Mouse (Mus musculus): Measurements from ENCODE around the gene Atp6v1g3.

Gene Atp6v1g3

DNA sequence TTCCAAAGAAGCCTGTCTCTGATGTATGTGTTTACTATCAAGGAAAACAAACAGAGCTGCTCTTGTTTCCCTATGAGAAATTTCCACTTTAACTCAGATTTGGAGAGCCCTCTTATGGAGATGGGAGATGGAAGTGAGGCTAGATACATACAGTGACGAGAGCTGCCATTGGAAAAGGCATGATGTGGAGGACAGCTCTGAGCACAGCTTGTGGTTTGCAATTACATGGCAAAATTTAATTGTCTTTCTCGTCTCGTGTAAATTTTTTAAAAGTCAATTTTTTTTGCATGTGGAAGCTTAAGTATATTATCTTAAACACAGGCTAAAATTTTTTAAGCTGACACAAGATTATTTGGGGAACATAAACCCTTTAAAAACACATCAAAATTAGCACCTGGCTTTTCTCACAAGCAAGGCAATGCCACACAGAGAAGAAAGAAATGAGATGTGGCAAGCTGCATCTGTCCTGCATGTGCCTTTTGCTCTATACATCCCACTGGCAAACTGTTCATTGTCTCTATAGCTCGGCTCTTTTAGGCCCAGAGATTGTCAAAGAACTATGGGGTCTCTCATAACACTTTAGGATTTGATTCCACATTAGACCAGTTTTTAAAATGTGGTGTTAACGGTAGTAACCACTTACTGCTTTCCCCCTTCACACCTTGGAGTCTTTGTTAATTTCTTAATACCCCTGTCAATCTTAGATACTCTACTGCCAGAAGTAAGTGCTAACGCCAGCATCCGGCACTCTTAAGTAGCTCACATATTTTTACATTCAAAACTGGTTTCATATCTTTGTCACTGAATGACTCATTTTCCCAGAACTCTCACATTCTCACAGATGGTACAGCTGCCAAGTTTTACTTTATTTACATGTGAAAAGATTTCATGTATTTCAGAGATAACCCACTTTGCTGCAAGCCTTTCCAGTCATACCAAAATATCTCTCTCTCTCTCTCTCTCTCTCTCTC, 16.2 kb downstream of the Atp6v1g3 start:
- DNase-seq (ENCODE audit: low spot score), result peak; percentile 38

GRCm38 (mm10) chr1:138291463-138291862, 17.9 kb downstream of the Atp6v1g3 start:
- no peak for DNase-seq (ENCODE audit: low spot score)

DNA sequence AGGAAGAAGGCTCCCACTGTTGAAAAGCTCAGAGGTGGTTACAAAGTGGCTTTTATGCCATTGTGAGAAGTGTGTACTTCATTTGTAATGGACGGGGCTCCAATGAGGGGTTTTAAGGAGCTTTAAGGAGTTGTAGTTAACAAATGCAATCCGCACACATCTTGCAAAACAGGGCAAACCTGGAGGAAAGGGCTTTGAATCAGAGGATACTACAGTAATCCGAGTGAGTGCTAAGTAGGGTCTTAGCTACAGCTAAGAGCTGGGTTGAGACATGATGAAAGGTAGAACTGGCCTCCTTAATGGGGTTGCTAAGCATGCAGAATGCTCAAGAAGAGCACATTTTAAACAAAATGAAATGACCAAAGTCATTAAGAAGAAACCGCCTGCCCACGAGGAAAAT, 20.9 kb downstream of the Atp6v1g3 start:
- DNase-seq (ENCODE audit: low spot score), result no peak

- no peak for DNase-seq (ENCODE audit: low spot score)
These were observed 24.6 kb downstream of the Atp6v1g3 start for GRCm38 (mm10) chr1:138298156-138298555.

DNA sequence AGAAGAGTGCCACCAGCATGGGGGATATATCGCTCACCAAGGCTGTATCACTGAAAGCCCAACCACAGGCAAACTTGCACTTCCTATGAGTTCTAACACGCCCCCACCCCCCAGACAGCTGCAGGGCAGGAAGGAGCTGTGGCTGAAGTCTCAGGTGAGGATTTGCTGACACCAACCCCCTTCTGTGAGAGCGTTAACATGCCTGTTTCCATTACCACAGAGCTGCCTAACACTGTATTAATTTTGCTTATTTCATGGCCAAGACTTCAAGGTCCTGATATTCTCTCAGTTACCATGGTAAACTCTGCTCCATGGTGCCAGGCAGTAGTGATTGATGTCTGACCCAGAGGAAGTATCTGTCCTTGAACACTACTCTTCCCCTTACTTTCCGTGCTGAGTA, 26.0 kb downstream of the Atp6v1g3 start:
- DNase-seq (ENCODE audit: low spot score), result no peak

- no peak for DNase-seq (ENCODE audit: low spot score)
These were observed 28.4 kb downstream of the Atp6v1g3 start for GRCm38 (mm10) chr1:138301920-138302319.

- DNase-seq (ENCODE audit: low spot score), result no peak
These were observed 29.2 kb downstream of the Atp6v1g3 start for GRCm38 (mm10) chr1:138302756-138303155.

DNA sequence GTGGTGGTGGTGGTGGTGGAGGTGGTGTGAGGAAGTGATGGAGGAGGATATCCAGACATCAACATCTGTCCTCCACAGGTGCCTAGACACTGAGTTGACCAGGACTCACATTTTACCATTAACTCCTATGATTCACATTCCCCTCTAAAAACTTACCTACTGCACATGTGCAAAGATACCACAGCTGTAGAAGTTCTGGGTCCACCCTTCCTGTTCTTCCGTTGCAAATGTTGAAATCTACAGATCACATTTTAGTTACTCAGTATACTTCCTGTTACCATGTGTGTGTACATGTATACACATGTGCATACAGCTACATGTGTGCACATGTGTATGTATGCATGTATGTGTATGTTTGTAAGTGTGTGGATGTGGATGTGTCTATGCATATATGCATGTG, 29.8 kb downstream of the Atp6v1g3 start:
- DNase-seq (ENCODE audit: low spot score), result no peak

- no peak for DNase-seq (ENCODE audit: low spot score)
These were observed 30.8 kb downstream of the Atp6v1g3 start for GRCm38 (mm10) chr1:138304141-138304915.

DNA sequence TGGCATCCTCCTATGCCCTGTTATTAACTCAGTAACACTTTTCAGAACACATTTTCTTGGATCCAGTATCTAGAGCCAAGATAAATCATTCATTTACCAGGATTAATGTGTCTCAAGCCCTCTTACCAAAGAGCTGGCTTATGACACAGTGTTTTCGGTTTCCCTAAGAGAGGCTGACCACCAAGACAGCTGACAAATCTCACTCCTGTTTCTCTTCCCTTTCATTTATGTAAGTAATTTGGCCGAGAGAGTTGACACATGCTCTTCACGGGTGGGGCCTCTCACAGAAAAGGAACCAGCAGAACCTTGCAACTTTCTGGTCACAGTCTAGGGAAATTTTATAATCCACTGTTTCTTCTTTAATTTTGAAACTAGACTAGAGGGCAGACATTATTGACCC, 49.1 kb downstream of the Atp6v1g3 start:
- DNase-seq (ENCODE audit: low spot score), result peak; percentile 69

GRCm38 (mm10) chr1:138323076-138323630, 49.6 kb downstream of the Atp6v1g3 start:
- no peak for DNase-seq (ENCODE audit: low spot score)

DNA sequence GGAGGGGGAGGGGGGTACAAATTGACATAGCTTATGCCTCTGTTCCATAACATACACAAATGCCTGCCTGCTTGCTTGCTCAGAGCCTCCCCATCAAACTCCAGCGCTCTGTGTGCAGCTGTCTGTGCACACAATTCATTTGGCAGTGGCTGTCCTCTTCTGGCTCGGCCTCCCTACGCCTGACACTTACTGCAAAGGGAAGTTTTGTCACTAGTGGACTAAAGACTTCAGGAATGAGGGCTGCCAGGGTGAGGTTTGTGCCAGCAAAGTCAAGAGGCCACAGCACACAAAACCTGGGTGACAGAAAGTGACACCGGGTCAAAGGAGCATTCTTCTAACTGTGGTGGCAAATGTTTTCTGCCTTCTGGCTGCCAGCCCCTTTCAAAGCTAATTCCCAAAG, 52.6 kb downstream of the Atp6v1g3 start:
- peak; percentile 68 for DNase-seq (ENCODE audit: low spot score)

- no peak for DNase-seq (ENCODE audit: low spot score)
These were observed 53.0 kb downstream of the Atp6v1g3 start for GRCm38 (mm10) chr1:138326566-138326965.

- no peak for DNase-seq (ENCODE audit: low spot score)
These were observed 54.1 kb downstream of the Atp6v1g3 start for GRCm38 (mm10) chr1:138327466-138328245.

GRCm38 (mm10) chr1:138328320-138328719, 54.8 kb downstream of the Atp6v1g3 start:
- DNase-seq (ENCODE audit: low spot score), result peak; percentile 74

GRCm38 (mm10) chr1:138330556-138330955, 57.0 kb downstream of the Atp6v1g3 start:
- DNase-seq (ENCODE audit: low spot score), result no peak

GRCm38 (mm10) chr1:138331596-138331995, 58.1 kb downstream of the Atp6v1g3 start:
- DNase-seq (ENCODE audit: low spot score), result no peak

GRCm38 (mm10) chr1:138334701-138335100, 61.2 kb downstream of the Atp6v1g3 start:
- no peak for DNase-seq (ENCODE audit: low spot score)

DNA sequence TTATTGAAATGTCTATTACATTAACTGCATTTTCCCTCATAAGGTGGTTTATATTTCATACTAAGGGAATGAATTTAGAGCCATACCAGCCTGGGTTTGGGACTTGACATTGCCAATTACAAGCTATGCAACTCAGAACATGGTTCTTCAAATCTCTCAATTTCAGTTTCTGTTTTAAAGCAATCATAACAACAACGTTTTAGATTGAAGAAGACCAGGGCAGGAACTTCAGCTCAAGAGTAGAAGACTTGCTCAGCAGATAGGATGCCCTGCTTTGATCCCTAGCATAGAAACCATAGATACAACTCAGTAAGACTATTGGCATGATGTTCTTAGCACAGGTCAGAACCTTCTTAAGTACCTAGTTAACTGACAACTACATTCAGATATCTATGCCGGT, 63.9 kb downstream of the Atp6v1g3 start:
- DNase-seq (ENCODE audit: low spot score), result no peak

All from adipocyte (in vitro differentiated cells).